Mouse (Mus musculus) liver (tissue): ENCODE measurements at regions not wholly inside any gene's neighbourhood (a gene's known extent, or its start where the extent isn't known, plus 50 kb on each side); places are given as distances from the start of the nearest gene placed in this dataset.

Source experiments
- DNase-seq: peaks from one replicate; pipeline ENCODE4 v3.0.0-alpha.2; 2020; ENCODE audit warnings: mixed read lengths

DNA sequence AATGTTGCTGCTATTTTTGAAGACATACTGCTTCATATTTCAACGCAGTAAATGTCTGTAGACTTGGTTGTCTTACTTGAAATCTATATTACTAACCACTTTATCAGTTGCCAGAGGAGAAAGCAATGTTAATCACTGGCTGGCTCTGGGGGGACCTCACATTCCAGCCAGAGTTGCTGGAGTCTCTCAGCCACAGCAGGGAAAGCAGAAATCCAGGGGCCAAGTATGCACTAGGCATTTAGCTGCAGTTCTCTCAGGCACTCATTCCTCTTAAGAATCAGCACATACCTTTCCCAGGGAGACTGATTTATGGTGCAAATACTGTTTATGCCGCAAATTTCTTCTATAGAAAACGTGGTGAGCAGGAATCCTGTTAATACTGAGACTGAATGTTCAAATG lies 933.6 kb upstream of the Lcorl start:
- peak; percentile 5 for DNase-seq

DNA sequence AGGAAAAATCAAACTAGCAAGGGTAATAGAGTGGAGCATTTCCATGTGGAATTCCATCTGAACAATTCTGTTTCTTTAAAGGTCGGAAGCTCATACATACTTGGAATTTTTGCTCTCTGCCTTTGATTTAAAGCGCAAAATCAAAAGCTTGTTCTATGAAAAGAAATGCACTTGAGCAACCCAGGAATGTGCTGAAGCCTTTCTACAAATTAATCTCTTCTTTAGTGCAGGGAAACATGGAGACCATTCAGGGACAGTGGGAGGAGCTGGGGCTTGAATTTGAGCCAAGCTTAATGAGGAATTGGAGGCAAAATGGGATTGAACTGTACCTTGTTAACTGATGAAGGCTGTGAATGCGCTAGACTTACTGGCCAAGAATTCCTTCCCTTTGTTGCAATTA lies 933.1 kb upstream of the Lcorl start:
- DNase-seq, result no peak

DNA sequence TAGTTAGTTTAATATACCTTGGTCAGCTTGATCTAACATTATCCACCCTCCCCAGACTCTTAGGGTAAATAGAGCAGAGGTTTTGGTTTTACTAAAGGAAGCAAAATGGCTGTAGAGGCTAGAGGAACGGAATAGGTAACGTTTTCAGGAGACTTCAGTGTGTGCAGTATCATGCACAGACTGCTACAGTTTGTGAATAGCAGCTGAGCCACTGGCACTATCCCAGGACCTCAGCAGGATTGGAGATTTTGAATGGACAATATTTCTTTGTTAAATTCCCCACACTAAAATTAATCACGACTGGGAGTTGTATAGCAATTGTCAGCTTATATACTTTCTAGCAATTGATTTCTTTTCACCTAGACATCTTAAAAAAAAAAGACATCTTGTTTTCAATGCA lies 929.7 kb upstream of the Lcorl start:
- no peak for DNase-seq

DNA sequence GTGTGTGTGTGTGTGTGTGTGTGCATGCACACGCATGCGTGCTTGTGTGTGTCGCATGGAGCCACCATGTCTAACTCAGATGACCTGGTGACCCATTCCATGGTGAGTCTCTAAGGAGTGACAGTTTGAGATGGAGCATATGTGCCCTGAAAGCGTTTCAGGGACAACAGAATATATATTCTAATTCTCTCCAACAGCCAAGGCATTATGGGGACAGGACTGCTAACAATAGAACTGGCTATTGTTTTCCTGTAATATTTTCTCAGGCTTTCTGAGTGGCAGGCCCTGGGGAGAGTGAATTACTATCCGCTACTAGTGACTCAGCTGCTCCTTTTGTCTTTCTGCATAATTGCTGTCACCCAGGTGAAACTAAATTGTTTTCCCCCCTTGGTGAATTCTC lies 898.7 kb upstream of the Lcorl start:
- DNase-seq, result no peak

DNA sequence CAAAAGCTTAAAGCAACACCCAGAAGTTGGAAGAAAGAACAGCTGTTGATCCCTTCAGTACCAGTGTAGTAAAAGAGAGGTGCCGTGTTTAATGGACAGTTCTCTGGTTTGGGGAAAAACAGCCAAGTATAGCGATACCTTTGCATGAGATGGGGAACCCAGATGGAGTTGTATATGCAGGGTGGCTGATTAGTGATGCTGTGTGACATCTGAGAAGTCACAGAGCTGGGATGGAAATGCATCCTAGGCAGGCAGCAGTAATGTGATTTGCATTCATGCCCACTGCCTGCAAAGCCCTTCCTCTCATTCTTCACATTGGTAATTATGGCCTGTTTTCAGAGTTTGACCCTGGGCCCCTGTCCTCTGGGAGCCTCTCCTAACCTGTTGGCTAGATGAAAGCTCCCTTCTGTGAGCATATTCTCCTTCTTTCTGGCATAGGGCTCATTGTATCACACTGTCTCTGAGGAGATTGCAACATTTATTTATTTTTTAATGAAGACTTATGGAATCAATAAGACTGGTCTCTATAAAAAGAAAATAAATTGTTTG lies 882.7 kb upstream of the Lcorl start:
- DNase-seq, result no peak

DNA sequence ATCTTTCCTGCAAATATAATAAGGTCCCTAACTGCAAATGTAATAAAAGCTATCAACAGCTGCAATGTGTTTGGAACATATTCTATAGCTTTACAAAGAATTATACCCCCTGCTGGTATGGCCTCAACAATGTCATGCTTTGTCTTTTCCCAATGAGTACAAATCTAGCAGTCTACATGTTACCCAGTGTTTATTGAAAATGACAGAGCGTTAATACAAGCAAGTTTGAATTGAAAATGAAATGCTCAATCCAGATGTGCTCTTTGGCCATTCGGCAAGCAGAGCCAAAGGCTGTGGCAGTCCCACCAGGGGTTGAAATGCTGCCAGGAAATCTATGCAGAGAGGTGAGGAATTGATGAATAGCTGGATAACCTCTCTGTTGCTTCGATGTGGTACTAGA lies 875.1 kb upstream of the Lcorl start:
- DNase-seq, result no peak

DNA sequence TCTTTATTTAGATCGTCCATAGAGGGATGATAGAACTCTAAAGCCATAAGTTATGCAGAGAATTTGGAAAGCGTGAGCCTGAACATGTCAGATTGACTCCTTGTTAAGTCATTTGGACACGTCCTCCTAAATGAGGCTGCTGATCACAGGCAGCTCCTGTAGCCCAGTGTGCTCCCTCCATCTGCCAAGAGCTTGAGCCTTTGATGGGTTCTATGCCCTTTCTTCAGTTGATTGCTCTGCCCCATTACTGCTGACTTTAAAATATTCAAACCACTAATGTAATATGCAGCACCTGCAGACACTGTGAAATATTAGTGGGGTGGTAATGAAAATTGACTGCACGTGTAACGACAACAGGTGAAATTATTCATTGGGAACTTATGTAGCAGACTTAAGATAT lies 874.6 kb upstream of the Lcorl start:
- DNase-seq, result no peak

DNA sequence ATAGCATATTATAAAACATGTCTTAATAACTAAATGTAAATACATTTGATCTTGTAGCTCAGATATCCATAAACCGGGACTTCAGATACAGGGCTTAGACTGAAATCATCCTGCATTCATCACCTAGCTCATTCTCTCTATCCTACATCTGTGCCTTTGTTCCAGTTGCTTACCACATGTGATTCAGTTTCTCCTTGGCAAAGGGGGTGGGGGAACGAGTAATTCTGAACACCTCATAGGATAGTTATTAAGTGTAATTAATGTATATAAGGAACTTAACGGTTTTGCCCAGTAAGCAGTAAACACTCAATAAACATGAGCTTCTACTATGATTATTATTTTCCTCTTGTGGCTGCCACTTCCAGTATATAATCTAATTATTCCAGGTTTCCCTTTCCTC lies 873.9 kb upstream of the Lcorl start:
- DNase-seq, result no peak

DNA sequence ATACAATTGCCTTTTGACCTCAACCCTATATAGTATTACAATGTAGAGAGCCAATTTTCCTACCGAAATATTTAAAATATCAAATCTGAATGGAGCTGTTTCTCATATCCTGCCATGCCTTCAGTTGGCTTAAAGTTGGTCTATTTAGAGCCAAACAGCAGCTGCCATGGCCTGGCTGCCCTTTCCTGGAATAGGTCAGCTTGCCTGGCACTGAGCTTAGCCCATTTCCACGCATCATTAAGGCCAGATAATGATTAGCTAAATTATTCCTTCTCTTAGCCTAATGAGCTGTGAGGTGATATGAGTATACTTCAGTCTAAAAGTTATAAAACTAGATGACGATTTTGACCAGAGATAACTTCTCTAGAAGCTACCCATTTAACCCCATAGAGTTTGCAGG lies 852.2 kb upstream of the Lcorl start:
- no peak for DNase-seq

DNA sequence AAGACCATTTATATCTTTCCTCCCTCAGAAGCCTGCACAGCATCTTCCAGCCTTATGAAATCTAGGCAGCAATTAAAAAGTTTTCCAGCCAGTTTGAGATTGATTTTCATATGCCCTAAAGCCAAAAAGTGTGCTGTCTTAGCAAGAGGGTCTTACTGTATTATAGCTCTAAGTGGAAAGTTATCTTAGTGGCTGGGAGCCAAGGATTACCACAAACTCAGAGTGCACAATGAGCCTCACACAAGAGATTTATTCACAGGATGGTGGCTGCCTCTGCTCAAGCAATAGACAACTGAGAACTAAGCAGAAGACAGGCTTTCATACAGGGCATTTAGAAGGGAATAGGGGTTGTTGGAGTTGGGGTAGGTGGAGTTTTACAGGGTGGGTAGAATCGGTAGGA lies 850.4 kb upstream of the Lcorl start:
- DNase-seq, result no peak

DNA sequence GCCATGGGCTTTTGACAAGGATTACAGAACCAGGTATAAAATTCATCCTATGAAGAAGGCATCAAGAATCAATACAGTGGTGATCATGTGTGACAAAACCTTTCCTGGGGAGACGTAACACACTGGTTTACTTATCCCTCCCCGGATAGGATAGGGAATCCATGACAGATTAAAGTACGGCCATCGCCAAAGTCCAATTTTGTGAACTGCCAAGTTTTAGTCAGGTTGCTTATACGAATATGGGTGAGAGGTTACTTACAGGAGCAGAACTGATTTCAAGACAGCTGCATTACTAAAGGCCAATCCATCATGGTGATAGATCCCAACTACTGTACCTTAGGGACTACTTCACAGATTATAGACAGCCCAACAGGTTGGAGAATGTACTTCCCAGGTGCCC lies 849.6 kb upstream of the Lcorl start:
- DNase-seq, result no peak

DNA sequence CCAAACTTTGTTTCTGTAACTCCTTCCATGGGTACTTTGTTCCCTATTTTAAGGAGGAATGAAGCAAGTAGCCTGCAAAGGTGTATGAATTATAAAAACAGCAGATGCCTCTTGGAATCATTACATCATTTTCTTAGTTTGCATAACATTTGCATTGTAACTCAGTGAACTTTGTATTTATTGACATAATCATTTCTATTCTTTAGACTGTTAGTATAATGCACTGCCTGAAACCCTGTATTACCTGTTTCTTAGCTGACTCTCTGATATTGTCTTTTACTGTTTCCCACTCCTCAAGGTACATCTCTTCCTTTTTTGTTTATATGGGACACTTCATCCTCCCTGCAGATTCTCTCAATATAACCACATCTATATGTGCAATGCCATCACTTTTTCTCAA lies 820.6 kb upstream of the Lcorl start:
- DNase-seq, result no peak

DNA sequence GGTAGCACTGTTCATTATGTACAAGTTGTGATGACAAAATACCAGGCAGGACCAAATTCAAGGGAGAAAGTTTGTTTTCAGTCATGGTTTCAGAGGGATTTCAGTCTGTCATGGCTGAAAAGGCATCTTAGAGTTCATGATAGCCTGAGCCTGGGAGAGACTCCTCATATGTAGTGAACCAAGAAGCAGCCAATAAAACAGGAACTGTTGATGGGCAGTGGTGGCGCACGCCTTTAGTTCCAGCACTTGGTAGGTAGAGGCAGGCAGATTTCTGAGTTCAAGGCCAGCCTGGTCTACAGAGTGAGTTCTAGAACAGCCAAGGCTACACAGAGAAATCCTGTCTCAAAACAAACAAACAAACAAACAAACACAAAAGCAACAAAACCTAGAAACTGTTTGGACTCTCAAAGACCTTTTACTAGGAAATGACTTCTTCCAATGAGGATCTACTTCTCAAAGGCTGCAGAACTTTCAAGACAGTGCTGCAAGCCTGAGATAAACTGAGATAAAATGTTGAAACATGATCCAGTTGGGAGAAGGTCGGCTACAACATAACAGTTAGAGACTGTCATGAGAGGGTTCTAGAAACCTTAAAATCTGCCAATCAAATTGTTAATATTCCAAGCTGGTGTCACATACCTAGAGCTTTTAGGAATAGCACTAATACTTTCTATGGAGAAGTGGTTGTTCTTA lies 817.5 kb upstream of the Lcorl start:
- no peak for DNase-seq

DNA sequence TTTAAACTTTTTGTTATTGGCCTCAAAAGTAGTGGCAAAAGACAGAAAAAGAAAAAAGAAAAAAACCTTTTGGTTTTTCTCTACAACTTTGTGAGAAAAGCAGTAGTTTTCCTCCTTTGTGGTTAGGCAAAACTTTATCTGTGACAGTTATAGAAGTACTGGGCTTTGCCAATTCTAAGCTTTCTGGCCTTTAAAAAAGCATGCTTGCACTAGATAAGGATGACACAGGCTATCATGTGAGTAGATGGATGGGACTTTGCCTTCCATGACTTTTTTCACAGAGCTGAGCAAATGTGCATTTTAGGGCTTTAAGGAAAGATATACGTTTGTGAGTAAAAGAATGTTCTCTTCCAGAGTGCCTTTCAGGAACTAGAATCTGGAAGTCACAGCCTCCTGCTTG lies 816.0 kb upstream of the Lcorl start:
- DNase-seq, result no peak

DNA sequence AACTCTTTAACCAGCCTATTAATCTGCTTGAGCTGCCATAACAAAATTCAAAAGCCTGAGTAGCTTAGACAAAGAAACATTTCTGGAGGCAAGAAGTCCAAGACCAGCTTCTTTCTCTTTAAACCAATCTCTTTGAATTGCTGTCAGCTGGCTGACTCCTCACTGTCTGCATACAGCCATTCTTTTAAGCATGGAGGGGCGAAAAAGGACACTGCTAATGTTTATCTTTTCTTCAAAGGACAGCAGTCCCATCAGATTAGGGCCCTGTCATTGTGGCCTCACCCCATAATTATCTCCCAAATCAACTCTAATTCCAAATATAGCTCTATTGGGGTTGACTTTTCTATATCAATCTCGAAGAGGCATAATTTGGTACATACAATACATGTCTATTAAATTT lies 813.1 kb upstream of the Lcorl start:
- no peak for DNase-seq

DNA sequence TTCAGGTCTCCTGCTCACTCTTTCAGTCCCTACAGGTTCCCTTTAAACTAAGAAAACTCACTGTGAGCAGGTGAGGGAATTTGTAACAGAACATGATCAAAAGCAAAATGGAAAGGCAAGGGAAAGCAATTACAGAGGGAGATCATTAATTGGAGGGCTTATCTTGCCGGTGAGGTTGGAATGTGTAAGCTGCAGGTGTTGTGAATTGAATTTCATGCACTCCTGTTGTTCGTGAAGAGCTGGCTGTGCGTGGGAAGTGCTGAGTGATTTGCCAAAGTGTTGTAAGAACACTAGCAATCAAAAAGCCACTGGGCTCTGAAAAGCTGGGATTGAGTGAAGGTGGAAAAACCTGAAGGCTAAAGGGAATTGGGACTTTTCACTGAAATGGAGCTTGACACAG lies 808.8 kb upstream of the Lcorl start:
- no peak for DNase-seq

DNA sequence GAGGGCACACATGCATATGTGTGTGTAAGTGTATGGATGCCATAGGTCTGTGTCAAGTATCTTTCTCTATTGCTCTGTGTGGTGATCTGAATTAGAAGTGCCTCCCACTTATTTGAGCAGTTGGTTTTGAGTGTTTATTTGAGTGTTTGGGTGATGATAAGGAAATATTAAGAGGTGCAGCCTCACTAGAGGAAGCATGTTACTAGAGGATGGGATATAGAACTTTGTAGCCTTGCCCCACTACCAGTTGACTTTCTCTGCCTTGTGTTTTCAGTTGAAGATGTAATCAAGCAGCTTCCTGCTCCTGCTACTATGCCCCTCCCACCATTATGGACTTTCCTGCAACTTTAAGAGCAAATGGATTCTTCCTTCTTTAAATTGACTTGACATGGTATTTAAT lies 799.6 kb upstream of the Lcorl start:
- no peak for DNase-seq

DNA sequence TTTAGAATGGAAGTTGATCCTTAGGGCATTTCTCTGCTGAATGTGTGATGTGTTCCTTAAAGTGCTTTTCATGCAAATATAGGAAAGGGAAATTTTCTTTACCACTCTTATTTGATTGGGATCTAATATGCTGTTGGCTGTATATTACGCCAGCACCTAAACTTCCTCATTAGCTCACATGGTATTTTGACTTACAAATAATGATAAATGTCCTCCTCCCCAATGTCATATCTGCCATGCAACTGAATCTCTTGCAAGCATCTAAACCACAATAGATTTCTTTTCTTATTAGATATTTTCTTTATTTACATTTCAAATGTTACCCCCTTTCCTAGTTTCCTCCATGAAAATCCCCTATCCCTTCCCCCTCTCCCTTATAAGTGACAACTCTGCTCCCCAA lies 796.8 kb upstream of the Lcorl start:
- DNase-seq, result no peak

DNA sequence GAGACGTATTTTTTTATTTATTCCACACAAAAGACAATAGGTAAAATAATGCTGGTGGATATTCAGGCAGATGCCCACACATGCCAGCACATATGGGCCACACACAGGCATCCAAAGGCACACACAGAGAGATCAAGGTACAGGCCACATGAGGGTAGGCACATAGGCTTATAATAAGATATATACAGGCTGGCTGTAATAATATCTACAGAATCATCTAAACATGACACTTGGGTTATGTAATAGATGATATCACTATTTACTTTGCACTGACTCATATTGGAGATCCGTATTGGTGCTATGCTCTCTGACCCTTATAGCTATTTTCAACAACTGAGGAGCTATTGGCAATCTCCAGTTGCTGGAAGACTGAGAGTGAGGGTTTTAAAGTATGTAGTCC lies 785.6 kb upstream of the Lcorl start:
- DNase-seq, result no peak

DNA sequence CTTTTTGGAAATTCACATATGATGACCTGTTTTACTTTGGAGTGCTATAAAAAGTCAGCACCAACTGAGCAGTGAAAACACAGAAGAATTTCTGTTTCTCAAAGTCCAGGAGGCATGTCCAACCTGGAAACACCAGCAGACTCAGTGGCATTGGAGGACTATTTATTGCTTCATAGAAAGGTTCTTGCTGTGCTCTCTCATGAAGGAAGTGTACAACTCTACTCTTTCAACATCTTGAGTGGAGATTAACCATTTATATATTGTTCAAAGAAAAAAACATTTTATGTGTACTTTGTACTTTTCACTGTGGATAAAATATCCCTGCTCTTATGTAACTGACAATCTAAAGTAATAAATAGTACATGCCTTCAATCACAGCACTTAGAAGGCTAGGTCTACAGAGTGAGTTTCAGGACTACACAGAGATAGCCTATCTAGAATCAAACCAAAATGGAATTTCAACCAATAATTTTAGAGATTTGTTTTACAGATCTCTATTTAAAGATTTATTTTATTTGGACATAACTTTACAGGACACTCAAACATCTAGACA lies 777.8 kb upstream of the Lcorl start:
- DNase-seq, result no peak
